Mouse (Mus musculus): Measurements from ENCODE around the gene Chmp6. TPM values are rescaled to one million over a fixed set of nuclear protein-coding genes. Genes with fewer than 3 reads are reported as not detected.

Gene Chmp6
- polyA plus RNA-seq, 1 experiment from 2014 or later: 70.1 TPM

DNA sequence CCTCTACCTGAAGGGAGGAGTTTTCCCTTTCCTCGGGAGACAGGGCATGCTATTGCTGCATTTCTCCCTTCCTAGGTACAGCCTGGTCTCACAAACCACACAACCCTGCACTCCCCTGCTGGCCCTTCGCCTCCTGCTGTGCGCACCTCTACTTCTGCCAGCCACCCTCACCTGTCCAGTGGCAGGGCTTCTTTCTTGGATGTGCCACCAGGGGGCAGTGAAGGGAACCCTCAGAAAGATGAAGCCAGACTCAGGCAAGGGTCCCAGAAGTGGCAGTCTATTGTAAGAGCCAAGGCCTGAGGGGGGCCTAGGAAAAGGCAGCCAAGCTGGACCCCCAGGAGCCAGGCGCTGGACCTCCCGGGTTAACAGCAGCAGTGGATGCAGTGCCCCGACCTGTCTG, 22.2 kb downstream of the Chmp6 start:
- ATAC-seq (replicated peaks; ENCODE audit: low FRiP score): no peak; the same call in 1 of the 2 replicates
- Histone ChIP-seq H3K4me1 (replicated peaks; ENCODE audit: control insufficient read depth, insufficient read depth, low read length) (peaks cover 30% of the 10 kb centered on the region), H3K27ac (ENCODE audit: low read depth, low read length) (no peak overlapping the region), H3K36me3 (ENCODE audit: control insufficient read depth, insufficient read depth, low read length) (no peaks in the 10 kb centered on the region), H3K9me3 (ENCODE audit: control insufficient read depth, low read length) (no peaks in the 10 kb centered on the region), H3K9ac (ENCODE audit: low read depth, low read length) (no peak overlapping the region), H3K27me3 (replicated peaks; ENCODE audit: control insufficient read depth, insufficient read depth, low read length) (peaks cover 4% of the 10 kb centered on the region; the same call in 1 of the 2 replicates), H3K4me3 (ENCODE audit: low read depth, low read length) (no peak overlapping the region), H3K4me2 (no peak overlapping the region)
- no peak for DNase-seq (ENCODE audit: low spot score)
- 41% methylated on average over 6 of the region's 6 CpGs for WGBS

DNA sequence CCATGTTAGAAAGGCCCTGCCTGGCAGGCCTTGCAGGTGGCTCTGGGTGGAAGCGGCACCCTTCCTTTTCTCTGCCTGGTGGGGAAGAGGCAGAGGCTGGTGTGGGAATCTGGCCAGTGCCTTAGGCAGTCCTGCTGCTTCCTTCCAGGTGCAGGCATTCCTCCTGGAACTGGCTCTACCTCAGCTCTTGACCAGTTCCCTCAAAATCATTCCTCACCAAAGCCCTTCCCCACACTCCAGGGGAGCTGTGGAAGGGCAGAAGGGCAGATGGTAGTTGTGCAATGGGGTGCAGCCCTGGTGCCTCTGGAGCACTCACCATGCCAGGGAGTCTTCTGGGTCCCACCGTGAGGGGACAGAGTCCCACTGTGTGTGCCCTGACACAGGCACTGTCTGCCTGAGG, 23.2 kb downstream of the Chmp6 start:
- Histone ChIP-seq H3K4me2 (no peak overlapping the region), H3K4me3 (ENCODE audit: low read depth, low read length) (no peak overlapping the region), H3K36me3 (ENCODE audit: control insufficient read depth, insufficient read depth, low read length) (no peaks in the 10 kb centered on the region), H3K4me1 (replicated peaks; ENCODE audit: control insufficient read depth, insufficient read depth, low read length) (peaks cover 33% of the 10 kb centered on the region), H3K9me3 (ENCODE audit: control insufficient read depth, low read length) (no peaks in the 10 kb centered on the region), H3K27ac (ENCODE audit: low read depth, low read length) (no peak overlapping the region), H3K9ac (ENCODE audit: low read depth, low read length) (no peak overlapping the region), H3K27me3 (replicated peaks; ENCODE audit: control insufficient read depth, insufficient read depth, low read length) (peaks cover 4% of the 10 kb centered on the region; the same call in 1 of the 2 replicates)
- WGBS: 86% methylated on average over 2 of the region's 2 CpGs
- no peak for ATAC-seq (replicated peaks; ENCODE audit: low FRiP score)
- DNase-seq (ENCODE audit: low spot score): no peak

DNA sequence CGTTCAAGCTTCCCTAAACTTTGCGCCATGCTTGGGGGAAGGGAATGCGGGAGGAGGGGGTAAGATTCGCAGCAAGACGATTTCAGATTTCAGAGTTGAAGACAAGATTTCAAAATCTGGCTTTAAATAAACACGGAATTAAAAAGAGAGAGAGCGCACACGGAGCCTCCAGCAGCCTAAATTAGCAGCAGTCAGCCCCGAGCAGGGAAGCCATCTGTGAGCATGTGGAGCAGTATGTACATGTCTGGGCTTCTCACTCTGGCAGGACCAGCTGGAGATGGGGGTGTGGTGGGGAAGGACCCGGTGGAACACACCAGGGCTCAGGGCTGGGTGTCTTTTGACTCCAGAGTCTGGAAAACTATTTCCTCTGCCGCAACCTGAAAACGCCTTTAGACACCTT, 24.0 kb downstream of the Chmp6 start:
- Histone ChIP-seq H3K9me3 (ENCODE audit: control insufficient read depth, low read length) (no peaks in the 10 kb centered on the region), H3K36me3 (ENCODE audit: control insufficient read depth, insufficient read depth, low read length) (no peaks in the 10 kb centered on the region), H3K4me2 (no peak overlapping the region), H3K4me3 (ENCODE audit: low read depth, low read length) (no peak overlapping the region), H3K9ac (ENCODE audit: low read depth, low read length) (no peak overlapping the region), H3K4me1 (replicated peaks; ENCODE audit: control insufficient read depth, insufficient read depth, low read length) (peaks cover 41% of the 10 kb centered on the region), H3K27ac (ENCODE audit: low read depth, low read length) (no peak overlapping the region), H3K27me3 (replicated peaks; ENCODE audit: control insufficient read depth, insufficient read depth, low read length) (peaks cover 4% of the 10 kb centered on the region; the same call in 1 of the 2 replicates)
- no peak for DNase-seq (ENCODE audit: low spot score)
- ATAC-seq (replicated peaks; ENCODE audit: low FRiP score): no peak
- WGBS: 53% methylated on average over 12 of the region's 12 CpGs

DNA sequence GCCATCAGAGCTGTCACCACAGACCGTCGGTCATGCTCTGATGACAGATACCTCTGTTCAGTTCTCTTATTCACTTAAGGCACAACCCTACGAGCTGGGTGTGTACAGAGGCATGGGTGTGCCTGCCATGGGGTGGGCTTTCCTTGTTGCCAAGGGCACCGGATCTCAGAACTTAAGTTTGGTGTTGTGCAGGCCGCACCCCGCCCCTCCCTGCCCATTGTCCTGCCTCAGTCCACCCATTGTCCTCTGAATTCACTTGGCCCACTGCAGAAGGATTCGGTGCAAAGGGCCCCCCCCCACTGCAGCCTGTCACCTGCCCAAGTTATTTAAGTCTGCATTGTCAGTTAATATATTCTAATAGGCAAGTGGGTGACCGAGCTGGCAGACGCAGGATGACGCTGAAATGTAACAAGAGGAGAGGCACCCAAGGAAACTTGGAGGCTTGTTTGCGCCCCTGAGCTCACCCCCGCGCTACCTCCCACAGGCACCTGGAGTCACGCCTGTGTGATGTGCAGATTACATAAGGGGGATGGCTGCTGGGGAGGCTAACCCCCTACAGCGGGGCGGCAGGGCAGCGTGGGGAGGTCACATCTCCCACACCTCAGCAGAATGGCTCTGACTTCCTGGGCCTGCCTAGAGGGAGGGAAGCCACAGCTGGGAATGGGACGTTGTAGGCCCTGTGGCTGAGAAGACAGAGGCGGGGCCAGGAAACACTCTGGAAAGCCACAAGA, 24.7 kb downstream of the Chmp6 start:
- H3K27ac ChIP-seq (ENCODE audit: low read depth, low read length): peak overlapping the region; percentile 1; the same call in 1 of the 2 replicates
- 46% methylated on average over 19 of the region's 19 CpGs for WGBS

DNA sequence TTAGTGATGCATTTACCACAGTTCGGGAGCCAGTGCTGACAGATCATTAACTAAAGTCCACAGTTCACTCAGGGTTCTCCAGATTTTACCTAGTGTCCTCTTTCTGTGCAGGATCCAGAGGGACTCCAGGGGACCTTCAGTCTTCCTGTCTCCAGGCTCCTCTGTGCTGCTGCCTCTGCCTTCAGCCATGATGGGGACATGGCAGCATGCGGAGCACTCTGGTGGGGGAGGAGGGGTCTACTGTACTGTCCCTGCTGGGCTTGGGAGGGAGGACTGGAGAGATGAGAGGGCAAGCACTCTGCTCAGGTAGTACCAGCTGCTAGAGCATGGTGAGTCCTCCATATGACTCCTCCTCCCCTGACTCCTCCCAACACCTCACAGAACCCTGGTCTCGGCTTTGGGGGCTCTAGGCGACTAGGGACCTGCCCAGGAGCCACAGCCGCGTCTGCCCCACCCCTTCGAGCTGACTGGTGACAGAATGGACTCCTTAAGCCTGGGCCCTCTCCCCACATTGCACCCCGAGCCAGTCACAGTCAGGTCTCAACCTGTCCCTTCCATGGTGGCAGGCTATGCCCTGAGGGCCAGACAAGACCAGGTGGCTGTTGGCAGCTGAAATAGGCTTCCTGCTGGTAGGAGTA, 26.0 kb downstream of the Chmp6 start:
- H3K4me1 ChIP-seq (replicated peaks; ENCODE audit: control insufficient read depth, insufficient read depth, low read length): peaks cover 44% of the 10 kb centered on the region
- H3K36me3 ChIP-seq (ENCODE audit: control insufficient read depth, insufficient read depth, low read length): no peaks in the 10 kb centered on the region
- H3K27me3 ChIP-seq (replicated peaks; ENCODE audit: control insufficient read depth, insufficient read depth, low read length): peaks cover 4% of the 10 kb centered on the region; the same call in 1 of the 2 replicates
- no peaks in the 10 kb centered on the region for H3K9me3 ChIP-seq (ENCODE audit: control insufficient read depth, low read length)
- 67% methylated on average over 8 of the region's 8 CpGs for WGBS
- H3K27ac ChIP-seq (ENCODE audit: low read depth, low read length): peak overlapping the region; percentile 1; the same call in 1 of the 2 replicates
- H3K4me2 ChIP-seq: peak overlapping the region; percentile 8
- H3K9ac ChIP-seq (ENCODE audit: low read depth, low read length): no peak overlapping the region
- no peak for ATAC-seq (replicated peaks; ENCODE audit: low FRiP score)
- no peak overlapping the region for H3K4me3 ChIP-seq (ENCODE audit: low read depth, low read length)
- no peak for DNase-seq (ENCODE audit: low spot score)

More for the DNA sequence above, 24.7 kb downstream of the Chmp6 start:
- Histone ChIP-seq H3K4me2 (peak overlapping the region; percentile 8), H3K9me3 (ENCODE audit: control insufficient read depth, low read length) (no peaks in the 10 kb centered on the region), H3K36me3 (ENCODE audit: control insufficient read depth, insufficient read depth, low read length) (no peaks in the 10 kb centered on the region), H3K4me3 (ENCODE audit: low read depth, low read length) (no peak overlapping the region), H3K27me3 (replicated peaks; ENCODE audit: control insufficient read depth, insufficient read depth, low read length) (peaks cover 4% of the 10 kb centered on the region; the same call in 1 of the 2 replicates), H3K9ac (ENCODE audit: low read depth, low read length) (no peak overlapping the region), H3K4me1 (replicated peaks; ENCODE audit: control insufficient read depth, insufficient read depth, low read length) (peaks cover 42% of the 10 kb centered on the region)
- DNase-seq (ENCODE audit: low spot score) (no peak), ATAC-seq (replicated peaks; ENCODE audit: low FRiP score) (no peak)

DNA sequence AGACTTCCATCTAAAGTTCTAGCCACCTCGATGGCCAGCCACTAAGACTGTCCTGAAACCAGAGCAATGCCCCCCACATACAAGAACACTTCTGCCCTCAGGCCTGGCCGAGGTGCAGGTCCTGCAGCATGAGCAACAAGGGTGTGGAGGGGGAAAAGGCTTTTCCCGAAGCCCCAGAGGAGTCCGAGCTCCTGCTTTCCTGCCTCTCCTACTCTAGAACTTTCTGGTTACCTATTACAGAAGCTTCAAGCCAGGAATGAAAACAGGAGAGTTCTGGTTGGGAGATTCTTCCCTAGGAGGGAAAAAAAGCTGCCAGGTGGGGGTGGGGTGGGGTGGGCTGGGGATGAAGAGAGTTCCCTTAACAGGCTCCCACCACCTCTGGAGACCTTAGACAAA, 26.5 kb downstream of the Chmp6 start:
- no peak overlapping the region for H3K4me3 ChIP-seq (ENCODE audit: low read depth, low read length)
- 59% methylated on average over 4 of the region's 4 CpGs for WGBS
- peaks cover 4% of the 10 kb centered on the region; the same call in 1 of the 2 replicates for H3K27me3 ChIP-seq (replicated peaks; ENCODE audit: control insufficient read depth, insufficient read depth, low read length)
- peaks cover 44% of the 10 kb centered on the region for H3K4me1 ChIP-seq (replicated peaks; ENCODE audit: control insufficient read depth, insufficient read depth, low read length)
- ATAC-seq (replicated peaks; ENCODE audit: low FRiP score) (no peak), DNase-seq (ENCODE audit: low spot score) (no peak)
- no peak overlapping the region for H3K4me2 ChIP-seq
- H3K27ac ChIP-seq (ENCODE audit: low read depth, low read length): peak overlapping the region; percentile 1; the same call in 1 of the 2 replicates
- H3K36me3 ChIP-seq (ENCODE audit: control insufficient read depth, insufficient read depth, low read length): no peaks in the 10 kb centered on the region
- H3K9me3 ChIP-seq (ENCODE audit: control insufficient read depth, low read length): no peaks in the 10 kb centered on the region
- H3K9ac ChIP-seq (ENCODE audit: low read depth, low read length): no peak overlapping the region

DNA sequence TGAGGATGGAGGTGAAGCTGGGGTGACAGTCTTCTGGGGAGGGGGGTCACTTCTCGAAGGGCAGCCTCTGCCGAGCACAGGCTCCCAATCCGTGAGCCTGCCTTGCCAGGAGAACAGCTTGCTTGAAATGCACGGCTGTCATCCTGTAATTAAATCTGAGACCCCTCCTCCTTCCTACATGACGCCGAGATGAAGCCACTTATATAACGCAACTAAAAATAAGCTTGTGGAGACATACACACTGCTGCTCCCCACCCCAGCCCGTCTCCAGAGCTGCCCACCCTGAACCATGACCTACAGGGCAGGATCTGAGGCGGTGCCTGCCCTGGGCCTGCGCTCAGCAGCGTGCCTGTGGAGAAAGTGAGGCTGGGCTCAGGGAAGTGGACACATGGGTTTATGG, 26.9 kb downstream of the Chmp6 start:
- Histone ChIP-seq H3K9ac (ENCODE audit: low read depth, low read length) (no peak overlapping the region), H3K9me3 (ENCODE audit: control insufficient read depth, low read length) (no peaks in the 10 kb centered on the region), H3K4me3 (ENCODE audit: low read depth, low read length) (no peak overlapping the region), H3K36me3 (ENCODE audit: control insufficient read depth, insufficient read depth, low read length) (no peaks in the 10 kb centered on the region), H3K27ac (ENCODE audit: low read depth, low read length) (no peak overlapping the region), H3K27me3 (replicated peaks; ENCODE audit: control insufficient read depth, insufficient read depth, low read length) (peaks cover 4% of the 10 kb centered on the region; the same call in 1 of the 2 replicates), H3K4me2 (no peak overlapping the region), H3K4me1 (replicated peaks; ENCODE audit: control insufficient read depth, insufficient read depth, low read length) (peaks cover 44% of the 10 kb centered on the region)
- ATAC-seq (replicated peaks; ENCODE audit: low FRiP score) (no peak), DNase-seq (ENCODE audit: low spot score) (no peak)
- WGBS: 72% methylated on average over 11 of the region's 11 CpGs

DNA sequence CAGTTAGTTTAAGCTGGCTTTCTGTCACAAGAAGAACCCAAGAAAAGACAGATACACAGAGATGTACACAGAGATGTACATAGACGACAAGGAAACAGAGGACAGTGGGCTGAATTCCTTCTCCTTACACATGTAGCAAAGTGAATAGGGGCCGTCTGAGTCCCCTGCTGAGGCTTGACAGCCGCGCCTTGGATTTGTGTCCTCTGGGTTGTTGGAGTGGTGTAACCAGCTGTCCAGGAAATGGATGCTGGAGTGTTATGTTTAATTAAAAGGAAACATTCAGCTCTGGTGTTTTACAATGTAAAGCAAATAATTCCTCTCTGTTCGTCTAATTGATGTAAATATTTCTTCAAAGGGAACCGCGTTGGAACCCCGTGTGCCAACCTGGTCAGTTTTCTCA, 28.6 kb downstream of the Chmp6 start:
- ATAC-seq (replicated peaks; ENCODE audit: low FRiP score): no peak
- Histone ChIP-seq H3K4me3 (ENCODE audit: low read depth, low read length) (peak overlapping the region; percentile 79), H3K9ac (ENCODE audit: low read depth, low read length) (peak overlapping the region; percentile 70), H3K4me1 (replicated peaks; ENCODE audit: control insufficient read depth, insufficient read depth, low read length) (peaks cover 39% of the 10 kb centered on the region), H3K27me3 (replicated peaks; ENCODE audit: control insufficient read depth, insufficient read depth, low read length) (peaks cover 4% of the 10 kb centered on the region; the same call in 1 of the 2 replicates), H3K4me2 (peak overlapping the region; percentile 96), H3K27ac (ENCODE audit: low read depth, low read length) (peak overlapping the region; percentile 74; the same call in 1 of the 2 replicates), H3K36me3 (ENCODE audit: control insufficient read depth, insufficient read depth, low read length) (no peaks in the 10 kb centered on the region), H3K9me3 (ENCODE audit: control insufficient read depth, low read length) (no peaks in the 10 kb centered on the region)
- WGBS: 14% methylated on average over 8 of the region's 8 CpGs
- no peak for DNase-seq (ENCODE audit: low spot score)
